Mouse (Mus musculus): Measurements from ENCODE around the gene Slc22a13. TPM values are rescaled to one million over a fixed set of nuclear protein-coding genes. Genes with fewer than 3 reads are reported as not detected.

The Slc22a13 gene
- polyA plus RNA-seq, 1 experiment from 2014 or later = not detected

DNA sequence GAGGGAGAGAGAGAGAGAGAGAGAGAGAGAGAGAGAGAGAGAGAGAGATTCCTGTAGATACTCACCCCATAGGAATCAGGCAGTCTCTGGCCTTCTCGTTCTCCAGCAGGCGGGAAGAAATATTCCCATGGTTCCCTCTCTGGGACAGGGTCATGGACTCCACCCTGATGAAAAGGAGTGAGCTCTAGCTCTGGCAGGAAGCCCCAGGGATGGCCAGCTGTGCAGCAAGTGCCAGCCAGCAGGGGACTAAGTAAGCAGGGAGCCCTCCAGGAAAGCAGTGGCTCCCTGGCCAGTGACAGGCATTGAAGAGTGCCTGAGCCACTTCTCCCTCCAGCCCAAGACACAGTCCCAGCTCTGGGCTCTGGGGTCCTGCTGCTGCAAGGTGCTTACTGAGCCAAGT, 57.1 kb downstream of the Slc22a13 start:
- Histone ChIP-seq H3K4me2 (no peak overlapping the region), H3K9ac (no peak overlapping the region), H3K4me1 (no peaks in the 10 kb centered on the region), H3K36me3 (no peaks in the 10 kb centered on the region), H3K9me3 (no peaks in the 10 kb centered on the region), H3K27me3 (peaks cover 16% of the 10 kb centered on the region; the same call in 1 of the 2 replicates), H3K4me3 (no peak overlapping the region), H3K27ac (no peak overlapping the region)
- WGBS = 53% methylated on average over 2 of the region's 2 CpGs
- ATAC-seq (ENCODE audit: borderline replicate concordance, extremely low read depth, low FRiP score, low TSS enrichment) = no peak

DNA sequence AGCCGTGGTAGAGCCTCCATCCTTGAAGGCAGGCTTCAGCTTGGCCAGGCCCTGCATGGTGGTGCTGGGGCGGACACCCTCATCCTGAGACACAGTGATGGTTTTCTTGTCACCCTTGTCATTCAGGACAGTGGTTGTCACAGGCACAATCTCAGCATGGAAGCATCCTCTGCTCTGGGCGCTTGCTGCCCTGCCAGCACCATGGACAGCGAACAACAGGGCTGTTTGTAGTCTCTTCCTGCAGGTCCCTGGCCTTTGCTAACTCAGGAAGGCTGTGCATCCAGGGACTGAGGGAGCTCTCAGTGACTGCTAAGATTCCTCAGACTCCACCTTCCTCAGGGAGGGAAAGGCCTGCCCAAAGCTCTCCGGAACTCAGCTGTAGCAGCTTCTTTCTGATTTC, 59.3 kb downstream of the Slc22a13 start:
- H3K4me2 ChIP-seq = no peak overlapping the region
- H3K27ac ChIP-seq = no peak overlapping the region
- H3K9me3 ChIP-seq = no peaks in the 10 kb centered on the region
- peaks cover 3% of the 10 kb centered on the region; the same call in 1 of the 2 replicates for H3K27me3 ChIP-seq
- ATAC-seq (ENCODE audit: borderline replicate concordance, extremely low read depth, low FRiP score, low TSS enrichment) = no peak
- no peak overlapping the region for H3K4me3 ChIP-seq
- H3K9ac ChIP-seq = no peak overlapping the region
- no peaks in the 10 kb centered on the region for H3K4me1 ChIP-seq
- no peaks in the 10 kb centered on the region for H3K36me3 ChIP-seq
- WGBS = 15% methylated on average over 5 of the region's 5 CpGs

DNA sequence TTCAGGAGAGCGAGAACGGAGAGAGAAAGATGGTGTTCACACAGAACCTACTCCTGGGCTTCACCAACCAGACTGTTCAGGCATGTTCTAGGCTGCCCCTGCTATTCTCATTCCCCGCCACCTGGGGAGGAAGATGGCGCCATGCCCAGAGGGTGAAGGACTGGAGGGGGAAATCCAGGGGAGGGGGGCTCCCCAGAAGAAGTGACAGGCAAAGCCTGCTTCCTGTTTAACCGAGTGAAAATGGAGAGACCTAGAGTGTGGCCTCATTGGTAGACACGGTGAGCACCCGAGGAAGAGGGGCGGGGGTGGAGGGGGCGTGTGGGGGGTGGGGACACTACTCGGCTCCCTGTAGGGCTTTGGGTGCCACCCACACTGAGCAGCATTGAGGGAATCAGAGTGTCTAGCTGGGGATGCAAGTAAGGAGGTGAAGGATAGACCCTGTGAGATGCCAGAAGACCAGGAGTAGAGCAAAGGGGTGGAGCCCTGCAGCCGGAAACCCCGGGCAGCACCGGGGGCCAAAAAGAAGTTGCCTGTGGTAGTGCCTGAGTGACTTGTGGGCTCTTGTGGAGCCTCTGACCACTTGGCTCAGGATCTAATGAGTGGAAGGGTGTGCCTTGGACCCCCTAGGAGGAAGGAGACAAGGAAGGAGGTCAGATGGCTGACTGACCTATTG, 62.7 kb downstream of the Slc22a13 start:
- WGBS = 57% methylated on average over 13 of the region's 13 CpGs
- Histone ChIP-seq H3K36me3 (no peaks in the 10 kb centered on the region), H3K27me3 (no peaks in the 10 kb centered on the region), H3K4me2 (no peak overlapping the region), H3K4me3 (no peak overlapping the region), H3K9me3 (no peaks in the 10 kb centered on the region), H3K9ac (no peak overlapping the region), H3K27ac (no peak overlapping the region), H3K4me1 (no peaks in the 10 kb centered on the region)
- no peak for ATAC-seq (ENCODE audit: borderline replicate concordance, extremely low read depth, low FRiP score, low TSS enrichment)

DNA sequence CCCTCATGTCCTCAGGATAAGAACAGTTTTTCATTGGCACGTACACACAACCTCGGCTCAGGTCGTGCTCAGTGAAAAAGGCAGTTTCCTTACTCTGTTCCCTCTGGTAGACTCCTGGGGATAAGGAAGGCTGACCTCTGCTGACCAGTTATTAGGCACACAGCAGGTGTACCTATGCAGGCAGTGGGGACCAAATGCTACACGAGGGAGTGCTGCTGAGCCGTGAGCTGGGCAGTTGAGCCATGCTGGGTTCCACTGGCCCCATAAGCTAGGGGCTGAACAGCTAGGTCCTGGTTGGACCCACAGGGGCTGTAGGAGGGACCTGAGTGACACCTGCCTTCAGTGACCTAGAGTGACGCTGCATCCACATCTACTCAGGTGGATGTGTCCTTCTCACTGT, 63.3 kb downstream of the Slc22a13 start:
- WGBS = 63% methylated on average over 6 of the region's 6 CpGs
- Histone ChIP-seq H3K36me3 (no peaks in the 10 kb centered on the region), H3K9ac (no peak overlapping the region), H3K4me1 (no peaks in the 10 kb centered on the region), H3K27me3 (no peaks in the 10 kb centered on the region), H3K4me3 (no peak overlapping the region), H3K4me2 (no peak overlapping the region), H3K27ac (no peak overlapping the region), H3K9me3 (no peaks in the 10 kb centered on the region)
- ATAC-seq (ENCODE audit: borderline replicate concordance, extremely low read depth, low FRiP score, low TSS enrichment) = no peak

DNA sequence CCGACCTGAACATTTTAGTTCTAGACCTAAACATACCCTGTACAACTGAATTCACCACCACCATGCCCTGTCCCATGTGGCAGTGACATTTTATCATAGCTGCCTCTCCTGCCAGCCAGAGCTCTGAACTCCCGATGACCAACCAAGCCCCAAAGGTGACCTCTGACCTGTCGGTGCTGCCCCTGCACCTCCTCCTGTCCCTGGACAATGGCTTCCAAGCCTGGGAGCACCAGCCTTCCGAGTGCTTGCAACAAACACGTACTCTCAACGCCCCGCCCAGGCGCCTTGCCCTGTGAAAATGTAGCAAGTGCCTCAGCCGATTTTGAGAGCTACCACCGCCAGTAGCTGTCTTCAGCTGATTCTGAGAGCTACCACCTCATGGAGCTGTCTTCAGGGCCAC, 63.8 kb downstream of the Slc22a13 start:
- Histone ChIP-seq H3K4me2 (no peak overlapping the region), H3K9me3 (no peaks in the 10 kb centered on the region), H3K27me3 (no peaks in the 10 kb centered on the region), H3K36me3 (no peaks in the 10 kb centered on the region), H3K4me1 (no peaks in the 10 kb centered on the region), H3K27ac (no peak overlapping the region), H3K9ac (no peak overlapping the region), H3K4me3 (no peak overlapping the region)
- 55% methylated on average over 10 of the region's 10 CpGs for WGBS
- ATAC-seq (ENCODE audit: borderline replicate concordance, extremely low read depth, low FRiP score, low TSS enrichment) = no peak

DNA sequence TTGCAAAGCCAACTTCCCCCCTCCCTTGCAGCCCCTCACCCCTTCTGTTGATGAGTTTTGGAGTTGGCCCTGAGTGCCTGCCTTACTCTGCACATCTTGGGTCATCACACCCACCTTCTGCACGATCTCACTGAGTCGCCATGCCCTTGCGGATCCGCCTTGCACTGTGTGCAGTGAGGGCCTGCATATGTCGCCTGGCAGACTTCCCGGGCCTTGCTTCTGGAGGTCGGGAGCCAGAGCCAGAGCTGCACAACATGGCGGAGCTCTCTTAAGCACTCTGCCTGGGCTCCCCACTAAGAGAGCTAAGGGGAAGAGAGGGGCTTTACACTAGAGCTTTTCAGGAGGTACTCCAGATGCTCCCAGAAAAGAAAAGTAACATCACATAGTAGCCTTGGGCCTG, 64.2 kb downstream of the Slc22a13 start:
- Histone ChIP-seq H3K4me1 (no peaks in the 10 kb centered on the region), H3K27me3 (no peaks in the 10 kb centered on the region), H3K4me2 (no peak overlapping the region), H3K9me3 (no peaks in the 10 kb centered on the region), H3K4me3 (no peak overlapping the region), H3K36me3 (no peaks in the 10 kb centered on the region), H3K9ac (no peak overlapping the region), H3K27ac (no peak overlapping the region)
- 60% methylated on average over 8 of the region's 8 CpGs for WGBS
- ATAC-seq (ENCODE audit: borderline replicate concordance, extremely low read depth, low FRiP score, low TSS enrichment) = no peak

DNA sequence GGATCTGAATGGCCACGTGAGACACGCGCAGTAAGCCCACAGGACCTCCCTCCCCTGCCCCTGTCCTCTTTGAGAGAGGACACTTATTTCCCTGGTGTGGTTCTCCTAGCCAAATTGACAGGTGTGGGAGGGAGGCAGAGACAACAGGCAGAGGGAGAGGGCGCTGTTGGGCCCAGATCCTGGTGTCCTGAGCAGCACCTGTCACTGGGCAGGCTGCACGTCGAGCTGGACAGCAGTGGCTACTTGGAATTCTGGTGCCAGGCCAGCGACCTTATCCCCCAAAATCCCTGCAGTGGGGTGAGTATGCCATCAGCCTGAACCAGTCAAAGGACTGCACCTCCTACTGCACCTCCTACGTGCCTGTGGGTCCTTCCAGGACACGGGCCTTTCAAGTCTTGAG, 65.5 kb downstream of the Slc22a13 start:
- 66% methylated on average over 9 of the region's 9 CpGs for WGBS
- H3K4me1 ChIP-seq = no peaks in the 10 kb centered on the region
- ATAC-seq (ENCODE audit: borderline replicate concordance, extremely low read depth, low FRiP score, low TSS enrichment) = no peak
- no peak overlapping the region for H3K27ac ChIP-seq
- no peak overlapping the region for H3K4me2 ChIP-seq
- H3K9me3 ChIP-seq = no peaks in the 10 kb centered on the region
- no peaks in the 10 kb centered on the region for H3K27me3 ChIP-seq
- no peaks in the 10 kb centered on the region for H3K36me3 ChIP-seq
- H3K9ac ChIP-seq = no peak overlapping the region
- H3K4me3 ChIP-seq = no peak overlapping the region

Other genes starting within 250 kb of the Slc22a13 start
- 39.4 and 40.2 TPM in 2 replicates for gene Vill, start 156.3 kb downstream of the Slc22a13 start, polyA plus RNA-seq (2015; fragmentation: Nextera tagmentation; extraction: Ambion mirVana)
- gene Plcd1, start 115.6 kb downstream of the Slc22a13 start, polyA plus RNA-seq (2015; fragmentation: Nextera tagmentation; extraction: Ambion mirVana) = 15.5 and 17.7 TPM in 2 replicates
- 1.3 and 1.4 TPM in 2 replicates for gene Dlec1, start 106.6 kb downstream of the Slc22a13 start, polyA plus RNA-seq (2015; fragmentation: Nextera tagmentation; extraction: Ambion mirVana)
- gene Acaa1b, start 52.0 kb downstream of the Slc22a13 start, polyA plus RNA-seq (2015; fragmentation: Nextera tagmentation; extraction: Ambion mirVana) = 1.2 and 1.6 TPM in 2 replicates
- not detected in 2 replicates for gene Gm47289, start 49.9 kb downstream of the Slc22a13 start, polyA plus RNA-seq (2015; fragmentation: Nextera tagmentation; extraction: Ambion mirVana)
- gene Oxsr1, start 113.3 kb upstream of the Slc22a13 start, polyA plus RNA-seq (2015; fragmentation: Nextera tagmentation; extraction: Ambion mirVana) = 10.3 and 11.3 TPM in 2 replicates
- 117 and 121 TPM in 2 replicates for gene Acaa1a, start 130.6 kb upstream of the Slc22a13 start, polyA plus RNA-seq (2015; fragmentation: Nextera tagmentation; extraction: Ambion mirVana)
- gene Myd88, start 132.3 kb upstream of the Slc22a13 start, polyA plus RNA-seq (2015; fragmentation: Nextera tagmentation; extraction: Ambion mirVana) = 29.4 and 32.0 TPM in 2 replicates
- 4.3 and 4.9 TPM in 2 replicates for gene Xylb, start 148.3 kb upstream of the Slc22a13 start, polyA plus RNA-seq (2015; fragmentation: Nextera tagmentation; extraction: Ambion mirVana)
- 0.10 TPM in 1 of 2 replicates, not detected in the other for gene Slc22a14, start 156.5 kb upstream of the Slc22a13 start, polyA plus RNA-seq (2015; fragmentation: Nextera tagmentation; extraction: Ambion mirVana)
- 14.1 and 18.8 TPM in 2 replicates for gene Acvr2b, start 193.0 kb upstream of the Slc22a13 start, polyA plus RNA-seq (2015; fragmentation: Nextera tagmentation; extraction: Ambion mirVana)
- gene Exog, start 235.8 kb upstream of the Slc22a13 start, polyA plus RNA-seq (2015; fragmentation: Nextera tagmentation; extraction: Ambion mirVana) = 27.3 and 29.2 TPM in 2 replicates

All from lung, embryonic 15.5 days (tissue).